Mouse (Mus musculus) urinary bladder, postnatal 25 days (tissue): ENCODE data around the gene Dhrs4.
A peak's percentile ranks its signal among the peaks of the same experiment; 100 is the strongest.

Experiments
- DNase-seq: peaks from one replicate; pipeline ENCODE4 v3.0.0; 2022; ENCODE audit warnings: low spot score

Dhrs4 gene

DNA sequence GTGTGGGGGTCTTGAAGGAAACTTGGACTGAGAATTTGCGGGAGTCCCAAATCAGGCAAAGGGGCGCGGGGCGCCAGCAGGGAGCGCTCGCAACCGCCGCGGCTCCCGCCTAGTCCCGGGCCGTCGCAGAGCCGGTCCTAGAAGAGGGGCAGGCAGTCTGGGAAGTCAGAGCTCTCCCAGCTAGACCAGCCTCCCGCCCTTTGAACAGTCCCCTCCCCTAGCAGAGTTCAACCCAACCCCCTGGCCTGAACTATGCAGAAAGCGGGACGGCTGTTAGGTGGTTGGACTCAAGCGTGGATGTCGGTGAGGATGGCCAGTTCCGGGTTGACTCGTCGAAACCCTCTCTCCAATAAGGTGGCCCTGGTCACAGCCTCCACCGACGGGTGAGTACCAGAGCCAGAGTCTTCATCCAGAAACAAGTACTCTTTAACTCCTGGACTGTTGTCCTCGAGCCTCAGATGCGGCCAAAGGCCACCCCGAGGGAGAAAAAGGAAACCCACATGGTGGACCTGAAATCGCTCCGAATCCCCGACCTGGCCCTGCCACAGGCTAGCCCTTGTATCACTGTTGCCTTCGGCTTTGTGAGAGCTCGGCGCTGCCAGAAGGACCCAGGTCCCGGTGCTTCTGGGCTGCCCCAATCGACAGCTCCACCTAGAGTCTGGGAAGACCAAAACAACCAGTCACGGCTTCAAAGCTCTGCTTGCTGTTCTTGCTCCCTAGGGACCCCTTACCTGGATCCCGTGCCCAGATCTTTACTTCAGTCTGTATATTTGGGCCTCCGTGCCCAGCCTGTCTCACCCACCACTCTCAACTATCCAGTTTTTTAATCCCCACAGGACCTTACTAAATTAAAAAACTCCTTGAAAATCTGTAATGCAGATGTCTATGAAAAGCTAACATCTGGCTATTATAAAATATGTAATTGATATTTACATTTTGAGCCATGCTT lies at the start of gene Dhrs4:
Dhrs4 (plus strand) TSS at position 108 of the 949 bp plus-strand sequence.
- DNase-seq: peak; percentile 72

DNA sequence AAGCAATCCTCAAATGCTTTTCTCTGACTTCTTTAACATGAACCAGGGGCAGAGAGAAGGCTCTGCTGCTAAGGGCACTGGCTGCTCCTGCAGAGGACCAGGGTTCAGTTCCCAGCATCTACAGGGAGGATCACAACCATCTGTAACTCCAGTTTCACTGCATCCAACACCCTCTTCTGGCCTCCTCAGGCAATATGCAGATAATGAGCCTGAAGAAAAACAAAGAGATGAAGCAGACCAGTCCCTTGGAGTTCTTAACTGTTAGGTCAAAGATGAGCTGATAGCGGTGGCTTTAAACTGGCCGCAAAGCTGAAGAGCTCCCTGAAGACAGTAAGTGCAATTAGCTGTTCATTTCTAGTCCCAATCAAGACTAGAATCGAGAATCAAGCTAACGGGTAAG lies 48.3 kb upstream of the Dhrs4 start:
- no peak for DNase-seq

DNA sequence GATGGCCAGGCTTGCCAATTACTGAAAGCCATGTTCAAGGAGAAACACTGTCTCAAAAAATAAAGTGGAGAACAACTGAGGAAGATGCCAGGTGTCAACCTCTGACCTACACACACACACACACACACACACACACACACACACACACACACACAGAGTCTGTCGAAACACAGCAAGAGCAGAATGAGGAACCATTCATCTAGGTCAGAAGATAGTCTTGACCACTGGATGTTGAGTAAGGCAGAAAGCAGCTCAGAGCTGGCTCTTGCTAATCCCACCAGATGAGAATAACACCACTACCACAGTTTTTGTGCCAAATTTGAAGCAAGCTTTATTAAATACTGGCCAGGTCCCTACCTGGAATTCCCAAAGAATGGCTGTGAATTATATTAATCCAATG lies 45.5 kb upstream of the Dhrs4 start:
- DNase-seq: no peak

DNA sequence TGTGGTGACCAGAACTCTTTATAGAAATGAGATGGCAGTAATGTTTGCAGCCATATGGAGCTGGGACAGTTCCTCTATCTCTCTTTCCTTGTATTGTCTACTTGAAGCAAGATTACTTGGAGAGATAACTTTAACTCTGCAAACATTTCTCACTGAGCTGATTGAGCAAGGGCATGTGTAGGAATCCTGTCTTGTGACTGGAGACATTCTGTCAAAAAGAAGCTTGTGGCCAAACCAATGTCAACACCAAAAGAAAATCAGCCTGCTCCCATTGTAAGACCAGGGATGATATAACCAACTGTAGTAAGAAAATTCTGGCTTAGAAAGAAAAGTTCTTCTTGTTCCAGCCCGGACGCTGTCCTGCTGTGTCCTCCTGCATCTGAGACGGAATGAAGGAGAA lies 43.7 kb upstream of the Dhrs4 start:
- DNase-seq: no peak

DNA sequence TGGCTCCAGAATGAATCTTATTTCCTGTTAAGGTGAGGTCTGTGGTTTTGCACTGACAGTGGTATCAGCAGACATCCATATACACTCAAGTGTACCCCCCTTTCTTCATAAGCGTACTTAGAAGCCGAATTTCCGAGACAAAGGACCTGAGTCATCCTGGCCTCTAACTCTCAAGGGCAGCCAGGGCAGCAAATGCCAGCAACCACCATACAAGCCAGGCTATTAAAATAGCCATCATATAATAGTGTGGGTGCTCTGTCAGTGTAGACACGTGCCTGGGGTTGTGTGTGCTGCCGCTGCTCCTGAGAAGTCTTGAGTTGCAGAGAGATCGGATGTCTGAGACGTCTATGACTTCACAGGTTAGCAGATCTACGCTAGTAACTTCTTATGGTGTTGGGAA lies 41.4 kb upstream of the Dhrs4 start:
- no peak for DNase-seq

DNA sequence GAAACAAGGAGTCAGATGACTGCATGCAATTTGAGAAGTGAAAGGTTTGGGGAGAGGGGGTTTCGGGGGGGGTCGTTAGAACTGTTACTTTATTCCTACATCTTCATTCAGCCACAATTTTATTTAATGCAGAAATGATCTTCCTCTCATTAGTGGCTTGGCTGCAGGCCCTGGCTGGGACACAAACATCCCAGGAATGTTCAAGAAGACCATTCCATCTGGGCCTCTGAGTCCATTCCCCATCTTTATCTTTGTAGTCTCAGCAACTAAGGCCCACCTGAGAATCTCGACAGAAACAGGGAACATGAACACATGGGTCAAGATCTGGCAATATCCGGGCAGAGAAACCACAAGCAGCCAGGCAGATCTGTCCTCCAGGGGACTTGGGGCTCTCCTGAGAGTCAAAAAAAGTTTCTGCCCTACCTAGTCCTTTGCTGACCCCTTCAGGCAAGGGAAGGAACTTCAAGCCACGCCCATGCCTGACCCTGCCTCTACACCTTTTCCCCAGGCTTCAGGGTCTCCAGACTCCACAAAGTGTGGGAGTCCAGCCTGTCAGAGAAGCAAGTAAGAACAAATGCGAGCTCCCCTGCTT lies 40.3 kb upstream of the Dhrs4 start:
- DNase-seq: peak; percentile 57

DNA sequence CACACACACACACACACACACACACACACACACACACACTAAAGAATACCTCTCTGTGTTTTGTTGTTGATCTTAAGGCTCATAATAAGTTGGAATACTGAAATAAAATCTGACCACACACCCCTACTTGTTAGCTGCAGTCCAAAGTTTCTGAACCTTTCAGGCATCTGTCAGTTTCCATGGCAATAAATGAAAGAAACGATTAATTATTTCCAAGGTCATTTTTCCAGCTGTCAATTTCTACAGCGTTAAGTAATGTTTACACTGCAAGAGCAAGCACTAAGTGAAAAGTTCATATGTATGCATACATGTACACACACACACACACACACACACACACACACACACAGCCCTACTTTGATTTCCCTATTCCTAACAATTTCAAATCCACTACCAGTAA lies 20.9 kb upstream of the Dhrs4 start:
- DNase-seq: no peak

DNA sequence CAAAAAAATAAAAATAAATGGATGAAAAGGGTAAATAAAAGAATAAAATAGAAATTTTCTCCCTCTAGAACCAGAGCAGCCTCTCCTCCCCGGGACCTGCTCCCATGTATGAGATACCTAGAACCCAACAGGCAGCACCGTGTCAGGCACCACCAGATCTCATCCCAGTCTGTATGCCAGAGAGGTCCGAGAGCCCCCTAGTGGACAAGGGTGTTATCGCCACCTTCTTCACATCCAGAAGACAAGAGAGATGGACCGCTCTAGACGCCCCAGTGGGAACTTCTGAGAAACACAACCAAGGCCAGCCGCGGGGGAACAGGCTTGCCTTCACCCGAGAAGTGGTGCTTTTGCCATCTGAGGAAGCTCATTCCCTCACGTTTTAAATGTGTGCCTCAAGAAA lies 20.3 kb upstream of the Dhrs4 start:
- DNase-seq: peak; percentile 37

DNA sequence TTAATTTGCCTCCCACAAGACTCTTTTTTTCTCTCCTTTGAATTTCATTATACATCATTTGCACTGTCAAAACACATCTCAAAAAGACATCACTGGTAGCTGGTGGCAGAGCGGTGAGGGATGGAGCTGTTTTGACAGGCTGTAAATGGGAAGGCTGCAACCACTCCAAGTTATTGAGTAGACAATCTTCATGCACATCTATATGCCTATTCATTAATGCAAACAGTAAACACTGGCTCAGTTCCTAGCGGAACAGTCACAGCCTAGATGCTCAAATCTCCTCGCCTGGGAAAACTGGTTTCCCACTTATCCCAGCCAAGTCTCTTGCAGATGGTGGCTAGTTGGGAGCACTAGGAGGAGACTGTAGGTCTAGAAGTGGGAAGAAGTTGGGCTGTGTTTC lies 19.8 kb upstream of the Dhrs4 start:
- DNase-seq: no peak

DNA sequence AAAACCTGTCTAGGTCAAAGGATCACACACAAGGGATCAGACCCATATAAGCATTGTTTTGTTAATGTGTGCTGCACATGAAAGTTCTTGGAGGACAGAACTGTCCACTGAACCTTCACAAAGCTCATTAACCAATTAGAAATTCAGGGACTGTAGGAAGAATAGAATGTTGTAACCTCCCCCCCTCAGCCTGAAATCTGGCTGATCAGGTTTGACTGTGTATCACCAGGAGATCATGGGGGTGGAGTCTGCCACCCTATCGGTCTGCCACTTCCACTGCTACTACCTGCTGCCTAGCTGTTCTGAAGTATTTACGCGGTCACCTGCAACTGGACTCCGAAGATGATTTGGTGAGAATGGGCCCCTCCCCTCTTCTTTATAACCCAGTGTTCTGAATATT lies 18.8 kb upstream of the Dhrs4 start:
- DNase-seq: no peak

DNA sequence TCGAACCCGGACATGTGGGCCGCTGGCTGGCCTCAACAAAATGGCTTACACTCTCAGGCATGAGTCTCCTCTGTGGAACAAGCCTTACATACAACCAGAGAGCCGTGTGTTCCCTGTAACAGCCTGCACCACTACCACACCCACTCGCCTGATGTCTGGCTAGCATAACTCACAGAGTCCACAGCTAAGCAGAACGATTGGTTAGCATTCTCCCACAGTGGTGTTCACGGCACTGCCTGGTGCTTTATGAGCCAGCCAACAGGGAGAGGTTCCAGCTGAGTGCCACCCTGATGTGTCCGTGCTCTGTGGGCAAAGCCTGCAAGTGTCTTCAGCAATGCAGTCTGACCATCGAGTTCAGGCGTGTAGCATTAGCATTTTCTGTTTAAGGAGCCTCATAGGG lies 18.3 kb upstream of the Dhrs4 start:
- DNase-seq: no peak

DNA sequence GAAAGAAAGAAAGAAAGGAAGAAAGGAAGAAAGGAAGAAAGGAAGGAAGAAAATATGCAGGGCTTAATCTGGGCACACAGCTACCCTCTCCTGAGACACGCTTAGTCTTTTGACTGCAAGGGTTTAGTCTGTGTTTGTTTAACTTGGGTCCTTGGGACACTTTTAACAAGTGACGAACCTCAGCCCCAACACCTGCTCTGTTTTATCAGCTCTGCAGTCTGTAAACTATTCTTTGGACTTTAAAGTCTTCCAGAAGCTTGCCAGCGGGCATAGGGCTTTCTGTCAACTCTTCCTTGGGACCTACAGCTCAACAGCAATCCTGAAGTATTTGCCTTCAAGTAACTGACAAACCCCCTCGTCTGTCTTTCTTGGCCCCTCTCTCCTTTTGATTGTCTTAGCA lies 16.8 kb upstream of the Dhrs4 start:
- no peak for DNase-seq

DNA sequence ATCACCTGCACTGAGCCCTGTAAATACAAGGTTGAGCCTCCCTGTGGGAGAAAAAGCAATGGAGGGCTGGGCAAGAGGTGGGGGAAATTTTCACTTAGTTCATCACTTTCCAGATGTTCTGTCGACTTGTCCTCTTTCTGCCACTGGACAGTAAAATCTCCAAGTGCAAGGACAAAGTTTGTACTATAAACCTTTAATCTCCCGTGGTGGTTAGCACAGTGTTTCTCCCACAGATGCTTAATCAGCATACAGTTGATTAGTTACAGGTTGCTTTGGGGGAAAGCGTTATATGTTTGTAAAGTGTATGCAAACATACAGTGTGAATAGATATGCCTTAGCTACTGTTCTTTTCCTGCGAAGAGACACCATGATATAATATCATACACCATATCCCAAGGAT lies 12.1 kb upstream of the Dhrs4 start:
- no peak for DNase-seq

DNA sequence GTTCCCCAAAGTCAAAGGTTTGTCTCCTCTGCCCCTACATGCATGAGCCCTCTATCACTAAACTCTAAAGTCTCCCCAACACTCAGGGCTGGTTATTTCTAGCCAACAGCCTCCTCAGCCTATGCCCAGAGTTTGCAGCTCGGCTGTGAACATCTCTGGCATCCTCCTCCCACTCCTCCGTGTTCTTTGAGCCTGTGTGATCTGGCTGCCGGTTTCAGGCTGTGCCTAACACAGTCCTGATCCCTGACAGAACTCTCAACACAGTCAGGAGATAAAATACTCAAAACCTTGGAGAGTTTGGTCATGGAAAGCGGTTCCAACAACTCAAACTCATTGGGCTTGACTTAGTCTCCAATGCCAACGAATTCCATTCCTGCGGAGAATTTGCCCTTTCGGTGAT lies 11.4 kb upstream of the Dhrs4 start:
- no peak for DNase-seq

DNA sequence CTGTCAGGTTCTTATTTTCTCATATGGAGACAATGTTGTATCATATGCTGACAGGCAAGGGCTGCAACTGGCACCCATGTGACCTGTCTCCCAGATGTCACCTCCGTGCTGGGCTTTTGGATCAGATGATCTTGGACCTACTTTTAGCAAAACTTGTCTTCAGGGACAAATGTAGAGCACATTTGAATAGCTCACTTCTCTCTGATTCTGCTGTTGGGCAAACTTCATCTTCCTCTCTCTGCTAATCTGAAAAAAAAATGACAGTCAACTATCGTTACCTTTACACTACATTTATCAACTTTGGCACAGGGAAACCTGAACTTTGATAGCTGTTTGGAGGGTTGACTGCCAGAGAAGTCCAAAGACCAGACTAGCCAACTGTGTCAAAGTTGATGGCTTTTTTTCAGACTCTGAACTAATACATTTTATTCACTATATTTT lies 10.2 kb upstream of the Dhrs4 start:
- no peak for DNase-seq

DNA sequence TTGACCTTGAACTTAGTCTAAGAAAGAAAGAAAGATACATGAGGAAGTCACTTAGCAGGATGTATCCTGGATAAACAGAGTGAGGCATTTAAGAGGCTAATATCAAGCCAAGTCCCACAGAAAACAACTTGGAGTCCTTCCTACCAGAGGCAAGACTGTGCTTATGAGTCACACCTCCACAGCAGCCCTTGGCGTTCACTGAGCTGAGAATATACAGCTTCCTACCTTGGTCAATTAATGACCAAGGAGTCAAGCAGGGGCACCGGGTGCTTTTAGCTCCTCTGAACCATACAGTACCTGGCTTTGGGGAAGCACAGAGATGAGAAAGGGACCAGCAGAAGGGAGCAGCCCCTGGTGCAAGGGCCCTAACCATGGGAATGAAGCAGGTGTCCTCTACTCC lies 9.5 kb upstream of the Dhrs4 start:
- DNase-seq: no peak

DNA sequence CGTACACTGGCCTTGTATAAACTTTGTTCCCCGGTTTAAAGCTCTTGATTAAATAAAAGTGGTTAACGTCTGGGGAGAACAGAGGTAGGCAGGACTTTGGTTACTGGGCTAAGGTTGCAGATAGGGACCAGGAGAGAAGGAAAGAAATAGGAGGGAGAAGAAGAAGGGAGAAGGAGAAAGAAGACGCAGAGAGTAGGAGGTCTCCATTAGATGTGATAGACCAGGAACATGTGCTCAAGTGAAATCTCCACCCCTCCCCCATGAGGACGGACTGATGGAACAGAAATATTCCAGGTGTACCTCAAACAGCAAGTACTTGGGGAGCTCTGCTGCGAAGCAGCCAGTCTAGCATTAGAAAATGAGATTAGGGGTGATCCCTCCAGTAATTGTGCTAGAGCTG lies 8.7 kb upstream of the Dhrs4 start:
- DNase-seq: no peak

DNA sequence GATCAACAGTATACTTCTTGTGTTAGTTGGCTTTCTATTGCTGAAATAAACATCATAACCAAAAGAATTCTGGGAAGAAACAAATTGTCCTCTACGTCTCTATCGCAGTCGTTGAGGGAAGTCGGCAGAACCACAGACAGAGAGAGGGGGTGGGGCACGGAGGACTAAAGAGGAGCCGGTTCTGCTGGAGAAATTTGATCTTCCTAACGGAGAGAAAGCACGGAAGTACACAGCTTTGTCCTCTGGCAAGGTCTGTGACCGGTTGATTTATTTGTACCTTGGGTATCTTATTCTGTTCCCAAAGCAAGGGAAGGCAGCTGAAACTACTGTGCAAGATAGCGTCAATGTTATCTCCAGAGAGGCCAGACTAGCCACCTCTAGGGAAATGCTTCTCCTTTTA lies 7.8 kb upstream of the Dhrs4 start:
- DNase-seq: no peak

DNA sequence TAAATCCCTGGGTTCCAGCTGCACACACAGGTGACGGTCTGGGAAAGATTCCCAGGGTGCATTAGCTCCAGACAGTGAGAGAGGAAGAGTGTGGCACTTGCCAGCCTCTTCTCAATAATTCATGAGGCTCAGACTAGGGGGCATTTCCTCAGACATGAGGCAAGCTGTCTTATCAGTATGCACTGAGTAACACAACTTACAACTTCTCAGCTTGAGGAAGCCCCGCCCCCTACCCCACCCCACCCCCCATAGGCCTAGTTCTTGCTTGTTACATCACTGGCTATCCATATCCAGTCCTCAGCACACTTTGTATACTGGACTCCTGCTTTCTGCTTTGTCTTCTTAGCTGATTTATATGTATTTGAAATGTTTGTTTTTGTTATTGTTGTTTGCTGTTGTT lies 2.9 kb upstream of the Dhrs4 start:
- no peak for DNase-seq

DNA sequence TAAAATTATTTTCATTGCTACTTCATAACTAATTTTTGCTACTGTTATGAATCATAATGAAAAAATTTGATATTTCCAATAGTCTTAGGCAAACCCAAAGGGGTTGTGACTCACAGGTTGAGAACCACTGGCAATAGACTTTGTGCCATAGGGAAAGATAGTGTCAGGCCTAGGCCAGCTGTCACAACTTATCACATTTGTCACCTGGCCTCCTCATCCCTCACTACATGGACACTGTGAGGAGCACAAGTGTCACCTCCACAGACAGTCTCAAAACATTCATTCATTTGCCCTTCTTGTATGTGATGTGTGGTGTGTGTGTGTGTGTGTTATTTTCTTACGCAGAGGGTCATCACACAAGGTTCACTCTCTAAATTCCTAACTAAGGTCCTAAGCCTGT lies 1.1 kb upstream of the Dhrs4 start:
- no peak for DNase-seq

DNA sequence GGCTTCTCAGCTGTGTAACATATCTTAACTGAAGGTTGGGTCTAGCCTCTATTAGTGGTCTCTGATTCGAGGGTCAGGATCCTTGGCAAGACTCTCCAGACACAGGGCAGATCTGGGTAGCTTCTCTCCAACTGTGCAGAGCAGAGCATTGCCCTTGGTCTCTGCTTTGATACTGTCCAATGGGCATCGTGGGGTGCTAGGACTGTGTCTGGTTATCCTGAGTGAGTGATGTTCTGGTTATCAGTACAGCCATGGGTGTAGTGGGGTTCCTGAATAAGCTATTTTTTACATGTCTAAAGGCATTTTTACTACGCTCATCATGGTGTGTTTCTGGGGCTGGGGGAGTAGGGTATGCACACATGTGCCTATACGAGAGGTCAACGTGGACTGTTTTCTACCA lies 729 bp upstream of the Dhrs4 start:
- DNase-seq: no peak

DNA sequence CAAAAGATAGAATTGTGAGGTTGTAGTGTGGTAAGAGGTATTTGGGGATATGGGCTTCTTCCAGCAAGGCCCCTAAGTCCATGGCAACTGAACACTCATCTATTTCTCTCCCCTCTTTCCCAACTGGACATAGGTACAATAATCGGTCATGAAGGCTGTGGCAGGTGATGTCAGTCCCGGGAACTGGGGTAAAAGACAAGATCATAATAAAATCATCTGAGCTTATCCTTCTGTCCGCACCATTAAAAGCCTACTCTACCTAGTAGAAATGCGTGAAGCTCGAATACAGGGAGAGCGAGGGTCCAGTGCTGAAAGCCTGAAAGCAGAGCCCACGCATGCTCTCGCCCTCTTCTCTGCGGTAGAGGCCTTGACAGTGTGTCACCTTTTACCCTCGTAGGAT lies 1.1 kb downstream of the Dhrs4 start:
- DNase-seq: no peak

DNA sequence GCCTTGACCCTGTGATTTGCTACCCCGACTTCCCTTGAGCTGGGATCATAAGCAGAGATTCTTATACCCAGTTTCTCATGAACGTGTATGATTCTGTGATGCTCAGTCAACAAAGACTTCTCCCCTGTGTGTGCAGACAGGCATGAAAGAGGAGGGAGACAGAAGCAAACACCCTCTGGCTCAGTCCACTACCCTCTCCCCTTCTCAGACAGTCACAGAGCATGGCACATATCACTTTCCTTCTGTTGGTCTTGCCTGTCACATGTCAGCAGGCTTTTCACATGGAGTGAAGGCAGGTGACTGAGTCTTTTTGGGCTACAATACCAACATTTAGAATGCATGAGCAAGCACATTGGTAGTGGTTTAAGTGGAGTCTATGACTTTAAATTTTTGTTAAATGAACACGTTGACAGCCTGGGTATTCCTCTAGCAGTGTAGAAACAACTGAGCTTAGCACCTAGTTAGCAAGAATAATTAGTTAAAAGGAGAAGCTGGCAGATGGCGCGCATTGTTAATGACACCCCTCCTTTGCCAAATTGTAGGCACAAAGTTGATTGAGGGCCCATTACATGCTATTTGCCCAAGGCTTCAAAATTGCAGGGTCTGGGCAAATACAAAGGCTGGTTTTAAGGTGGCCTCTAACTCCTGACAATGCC lies 6.0 kb downstream of the Dhrs4 start:
- no peak for DNase-seq
